In genomic region chr2:84634934-84635482, GRCm38 (mm10) we compare ENCODE assay signal across 9 mouse cellular contexts. TPM values are rescaled to one million over a fixed set of nuclear protein-coding genes. Genes with fewer than 3 reads are reported as not detected.
DNase-seq lines count a peak whose midpoint lies in the region; ATAC-seq and TF ChIP-seq lines count a peak whose summit lies in the region.
"Had no signal": no experiment of that assay in that cellular context is flagged by ENCODE, and none has a peak within 500 bp of the region (broad histone marks: within the 10 kb centered on the region; RNA-seq: fewer than 3 reads in every experiment).

No protein-coding gene starts in this region.

- peak overlapping the region; percentile 31 for H3K4me3 ChIP-seq in heart, embryonic 11.5 days (ENCODE audit: low read depth, low read length)
- no peak overlapping the region for H3K4me3 ChIP-seq in bone marrow macrophage, adult 2 months (ENCODE audit: insufficient read depth, low read length)
- peak overlapping the region; percentile 16 for H3K4me3 ChIP-seq in heart, postnatal 0 days (ENCODE audit: low read depth, low read length)
- peak overlapping the region; percentile 5 for H3K4me3 ChIP-seq in lung, embryonic 16.5 days (ENCODE audit: low read length)

- peak overlapping the region; percentile 98 for H3K27ac ChIP-seq in heart, embryonic 11.5 days (ENCODE audit: low read depth, low read length)
- peak overlapping the region; percentile 30; the same call in 1 of the 2 replicates for H3K27ac ChIP-seq in bone marrow macrophage, adult 2 months (ENCODE audit: insufficient read depth, low read depth, low read length)
- H3K27ac ChIP-seq in heart, postnatal 0 days (ENCODE audit: low read depth), result peak overlapping the region; percentile 97
- peak overlapping the region; percentile 99 for H3K27ac ChIP-seq in lung, embryonic 16.5 days (ENCODE audit: low read length)

- WGBS in heart, embryonic 11.5 days (ENCODE audit: insufficient replicate concordance), result 15% methylated on average over 4 of the region's 4 CpGs
- 11% methylated on average over 4 of the region's 4 CpGs for WGBS in heart, postnatal 0 days
- 17% methylated on average over 4 of the region's 4 CpGs for WGBS in lung, embryonic 16.5 days

- no peak for ATAC-seq in heart, embryonic 11.5 days (replicated peaks; ENCODE audit: insufficient number of reproducible peaks, low FRiP score, low TSS enrichment)
- no peak for ATAC-seq in heart, postnatal 0 days (ENCODE audit: insufficient read depth, low read depth)
- no peak for ATAC-seq in lung, embryonic 16.5 days (ENCODE audit: low read depth)

- no peak for TF ChIP-seq EP300 in heart, postnatal 0 days (IDR thresholded peaks at IDR 0.05; ENCODE audit: low read depth)

- no peaks in the 10 kb centered on the region for H3K9me3 ChIP-seq in heart, embryonic 11.5 days (replicated peaks; ENCODE audit: control insufficient read depth, low read length)
- H3K9me3 ChIP-seq in heart, postnatal 0 days (replicated peaks; ENCODE audit: control insufficient read depth, low read length), result no peaks in the 10 kb centered on the region
- no peaks in the 10 kb centered on the region for H3K9me3 ChIP-seq in lung, embryonic 16.5 days (ENCODE audit: control insufficient read depth, low read length)

- DNase-seq in heart, postnatal 4 days, result no peak
- DNase-seq in heart, postnatal 0 days (ENCODE audit: low spot score), result peak; percentile 27
- no peak for DNase-seq in thymus, postnatal 4 days
- no peak for DNase-seq in layer of hippocampus, adult 9-10 months (ENCODE audit: low spot score)
- no peak for DNase-seq in layer of hippocampus, postnatal 36 days

- peak overlapping the region; percentile 61 for H3K4me2 ChIP-seq in heart, embryonic 11.5 days
- peak overlapping the region; percentile 58 for H3K4me2 ChIP-seq in heart, postnatal 0 days (ENCODE audit: low read depth, low read length)
- H3K4me2 ChIP-seq in lung, embryonic 16.5 days (ENCODE audit: low read depth, low read length), result peak overlapping the region; percentile 51

- H3K9ac ChIP-seq in heart, embryonic 11.5 days (ENCODE audit: low read depth, low read length), result peak overlapping the region; percentile 64
- H3K9ac ChIP-seq in heart, postnatal 0 days (replicated peaks; ENCODE audit: low read depth, low read length), result peak overlapping the region; percentile 43; the same call in 1 of the 2 replicates
- H3K9ac ChIP-seq in lung, embryonic 16.5 days (ENCODE audit: low read length), result peak overlapping the region; percentile 51

- no peak for TF ChIP-seq POLR2A in bone marrow macrophage, adult 2 months (IDR thresholded peaks at IDR 0.05; ENCODE audit: borderline replicate concordance, low read depth, low read length)

- H3K36me3 ChIP-seq in heart, embryonic 11.5 days (ENCODE audit: control insufficient read depth, insufficient read depth, low read length), result no peaks in the 10 kb centered on the region
- 0 out of 2 replicates have a peak, but pooled peaks cover 2% of the 10 kb centered on the region for H3K36me3 ChIP-seq in heart, postnatal 0 days (replicated peaks; ENCODE audit: control insufficient read depth, insufficient read depth, low read length)
- no peaks in the 10 kb centered on the region for H3K36me3 ChIP-seq in lung, embryonic 16.5 days (ENCODE audit: control insufficient read depth, insufficient read depth, low read length)

- H3K4me1 ChIP-seq in heart, embryonic 11.5 days (ENCODE audit: control insufficient read depth, insufficient read depth, low read length), result peaks cover 73% of the 10 kb centered on the region
- H3K4me1 ChIP-seq in bone marrow macrophage, adult 2 months (ENCODE audit: control insufficient read depth, insufficient read depth, low read length), result peaks cover 68% of the 10 kb centered on the region
- peaks cover 81% of the 10 kb centered on the region for H3K4me1 ChIP-seq in heart, postnatal 0 days (ENCODE audit: control insufficient read depth, insufficient read depth)
- H3K4me1 ChIP-seq in lung, embryonic 16.5 days (replicated peaks; ENCODE audit: control insufficient read depth, insufficient read depth, low read length), result peaks cover 71% of the 10 kb centered on the region

- no peak for TF ChIP-seq CTCF in bone marrow macrophage, adult 2 months (IDR thresholded peaks at IDR 0.05; ENCODE audit: low read depth, low read length)
- no peak for TF ChIP-seq CTCF in heart, postnatal 0 days (IDR thresholded peaks at IDR 0.05; ENCODE audit: low read depth)

- no peaks in the 10 kb centered on the region for H3K27me3 ChIP-seq in heart, embryonic 11.5 days (ENCODE audit: control insufficient read depth, insufficient read depth, low read length)
- no peaks in the 10 kb centered on the region for H3K27me3 ChIP-seq in heart, postnatal 0 days (ENCODE audit: control insufficient read depth, insufficient read depth, low read length)
- no peaks in the 10 kb centered on the region for H3K27me3 ChIP-seq in lung, embryonic 16.5 days (ENCODE audit: control insufficient read depth, insufficient read depth, low read depth, low read length)

RNA-seq across cellular contexts. Expression of gene Ctnnd1, which starts 15.6 kb away (rescaled TPM):
- polyA plus RNA-seq in heart, embryonic 11.5 days (2014; fragmentation: Nextera tagmentation; extraction: Ambion mirVana), result 71.2 and 77.5 TPM in 2 replicates
- total RNA-seq in heart, postnatal 4 days (2021), result 100 to 1,000 TPM; 161 to 162 TPM
- 99.2 and 110 TPM in 2 replicates for polyA plus RNA-seq in bone marrow macrophage, adult 2 months (2012; ENCODE audit: insufficient read depth, insufficient read length, missing spikeins)
- total RNA-seq in heart, postnatal 0 days (2014; rRNA removed; ENCODE audit: low replicate concordance), result 121 and 156 TPM in 2 replicates
- polyA plus RNA-seq in heart, postnatal 0 days (2015; fragmentation: Nextera tagmentation; extraction: Ambion mirVana), result 26.5 and 29.8 TPM in 2 replicates
- 64.3 and 68.4 TPM in 2 replicates for polyA plus RNA-seq in lung, embryonic 16.5 days (2015; fragmentation: Nextera tagmentation; extraction: Ambion mirVana)
- total RNA-seq in layer of hippocampus, postnatal 36 days (2021), result 10 to 100 TPM; 50.8 to 53.1 TPM

RNA-seq across cellular contexts. Expression of gene Btbd18, which starts 23.9 kb away (rescaled TPM):
- 0.14 and 0.20 TPM in 2 replicates for polyA plus RNA-seq in heart, embryonic 11.5 days (2014; fragmentation: Nextera tagmentation; extraction: Ambion mirVana)
- total RNA-seq in heart, postnatal 4 days (2021), result under 1 TPM in 1 of 2 experiments, not detected in 1; 0.11 TPM
- polyA plus RNA-seq in bone marrow macrophage, adult 2 months (2012; ENCODE audit: insufficient read depth, insufficient read length, missing spikeins), result not detected in 2 replicates
- total RNA-seq in heart, postnatal 0 days (2014; rRNA removed; ENCODE audit: low replicate concordance), result not detected in 2 replicates
- polyA plus RNA-seq in heart, postnatal 0 days (2015; fragmentation: Nextera tagmentation; extraction: Ambion mirVana), result 0.05 and 0.08 TPM in 2 replicates
- polyA plus RNA-seq in lung, embryonic 16.5 days (2015; fragmentation: Nextera tagmentation; extraction: Ambion mirVana), result 0.18 and 0.35 TPM in 2 replicates
- not detected for total RNA-seq in layer of hippocampus, postnatal 36 days (2021)
- polyA plus RNA-seq: gonadal fat pad, adult 2 months had no signal

RNA-seq across cellular contexts. Expression of gene Selenoh, which starts 35.6 kb away (rescaled TPM):
- 298 and 299 TPM in 2 replicates for polyA plus RNA-seq in heart, embryonic 11.5 days (2014; fragmentation: Nextera tagmentation; extraction: Ambion mirVana)
- total RNA-seq in heart, postnatal 4 days (2021), result 100 to 1,000 TPM; 109 to 112 TPM
- polyA plus RNA-seq in bone marrow macrophage, adult 2 months (2012; ENCODE audit: insufficient read depth, insufficient read length, missing spikeins), result 24.2 and 24.5 TPM in 2 replicates
- total RNA-seq in heart, postnatal 0 days (2014; rRNA removed; ENCODE audit: low replicate concordance), result 240 and 350 TPM in 2 replicates
- polyA plus RNA-seq in heart, postnatal 0 days (2015; fragmentation: Nextera tagmentation; extraction: Ambion mirVana), result 137 and 149 TPM in 2 replicates
- 315 and 316 TPM in 2 replicates for polyA plus RNA-seq in lung, embryonic 16.5 days (2015; fragmentation: Nextera tagmentation; extraction: Ambion mirVana)
- 10 to 100 TPM; 26.7 to 28.3 TPM for total RNA-seq in layer of hippocampus, postnatal 36 days (2021)

RNA-seq across cellular contexts. Expression of gene Gm28635, which starts 42.8 kb away (rescaled TPM):
- polyA plus RNA-seq in heart, embryonic 11.5 days (2014; fragmentation: Nextera tagmentation; extraction: Ambion mirVana), result not detected in 2 replicates
- total RNA-seq in heart, postnatal 4 days (2021), result 10 to 100 TPM; 15.3 to 22.6 TPM
- not detected in 2 replicates for polyA plus RNA-seq in bone marrow macrophage, adult 2 months (2012; ENCODE audit: insufficient read depth, insufficient read length, missing spikeins)
- total RNA-seq in heart, postnatal 0 days (2014; rRNA removed; ENCODE audit: low replicate concordance), result not detected in 2 replicates
- polyA plus RNA-seq in heart, postnatal 0 days (2015; fragmentation: Nextera tagmentation; extraction: Ambion mirVana), result not detected in 2 replicates
- polyA plus RNA-seq in lung, embryonic 16.5 days (2015; fragmentation: Nextera tagmentation; extraction: Ambion mirVana), result not detected in 2 replicates
- total RNA-seq in layer of hippocampus, postnatal 36 days (2021), result 1 to 10 TPM; 3.8 to 3.9 TPM
- polyA plus RNA-seq: gonadal fat pad, adult 2 months had no signal

RNA-seq across cellular contexts. Expression of gene Med19, which starts 43.2 kb away (rescaled TPM):
- polyA plus RNA-seq in heart, embryonic 11.5 days (2014; fragmentation: Nextera tagmentation; extraction: Ambion mirVana), result 41.8 and 42.1 TPM in 2 replicates
- 10 to 100 TPM; 18.9 to 20.2 TPM for total RNA-seq in heart, postnatal 4 days (2021)
- 20.4 and 22.9 TPM in 2 replicates for polyA plus RNA-seq in bone marrow macrophage, adult 2 months (2012; ENCODE audit: insufficient read depth, insufficient read length, missing spikeins)
- total RNA-seq in heart, postnatal 0 days (2014; rRNA removed; ENCODE audit: low replicate concordance), result 8.1 and 41.5 TPM in 2 replicates
- polyA plus RNA-seq in heart, postnatal 0 days (2015; fragmentation: Nextera tagmentation; extraction: Ambion mirVana), result 15.9 and 17.0 TPM in 2 replicates
- polyA plus RNA-seq in lung, embryonic 16.5 days (2015; fragmentation: Nextera tagmentation; extraction: Ambion mirVana), result 34.6 and 38.0 TPM in 2 replicates
- total RNA-seq in layer of hippocampus, postnatal 36 days (2021), result 10 to 100 TPM; 29.5 to 32.2 TPM

Comparison
In these comparisons a context has a peak if more than half of its experiments do, and no peak if none do; other contexts are left out.
1. H3K27ac ChIP-seq: peak in every context shown above with its lines; median percentile 99 in lung, embryonic 16.5 days; 98 in heart, embryonic 11.5 days; 97 in heart, postnatal 0 days; 30 in bone marrow macrophage, adult 2 months.